Mouse (Mus musculus) monocyte, adult 2 months (primary cell): Measurements from ENCODE around the gene Nckap5l.

Experiments
- DNase-seq, 2 experiments: peaks; one replicate each; pipeline ENCODE4 v3.0.0; 2022; ENCODE audit warnings: low spot score in 2 of 2, low read depth in 1 of 2

Nckap5l gene

GRCm38 (mm10) chr15:99431504-99431903, 26.0 kb downstream of the Nckap5l start:
- no peak for DNase-seq

- no peak for DNase-seq
Observed at GRCm38 (mm10) chr15:99431063-99431462, 26.5 kb downstream of the Nckap5l start.

GRCm38 (mm10) chr15:99430394-99430793, 27.2 kb downstream of the Nckap5l start:
- DNase-seq, result no peak

- no peak for DNase-seq
Observed at GRCm38 (mm10) chr15:99423884-99424283, 33.7 kb downstream of the Nckap5l start.

- no peak for DNase-seq
Observed at GRCm38 (mm10) chr15:99423131-99423530, 34.4 kb downstream of the Nckap5l start.

- no peak for DNase-seq
Observed at GRCm38 (mm10) chr15:99422551-99422950, 35.0 kb downstream of the Nckap5l start.

GRCm38 (mm10) chr15:99421676-99422075, 35.9 kb downstream of the Nckap5l start:
- DNase-seq, result no peak

- no peak for DNase-seq
Observed at GRCm38 (mm10) chr15:99421152-99421551, 36.4 kb downstream of the Nckap5l start.

GRCm38 (mm10) chr15:99420521-99421014, 37.0 kb downstream of the Nckap5l start:
- no peak for DNase-seq

- DNase-seq, result no peak
Observed at GRCm38 (mm10) chr15:99420101-99420500, 37.4 kb downstream of the Nckap5l start.

GRCm38 (mm10) chr15:99417692-99418271, 39.8 kb downstream of the Nckap5l start:
- DNase-seq, result no peak

GRCm38 (mm10) chr15:99416957-99417356, 40.6 kb downstream of the Nckap5l start:
- DNase-seq, result no peak

GRCm38 (mm10) chr15:99416348-99416882, 41.1 kb downstream of the Nckap5l start:
- DNase-seq, result peak; percentile 57 to 72

GRCm38 (mm10) chr15:99415793-99416192, 41.8 kb downstream of the Nckap5l start:
- peak in 1 of 2 experiments; percentile 44 for DNase-seq

- DNase-seq, result no peak
Observed at GRCm38 (mm10) chr15:99411747-99412146, 45.8 kb downstream of the Nckap5l start.

GRCm38 (mm10) chr15:99408845-99409244, 48.7 kb downstream of the Nckap5l start:
- DNase-seq, result no peak

GRCm38 (mm10) chr15:99406986-99407570, 50.5 kb downstream of the Nckap5l start:
- no peak for DNase-seq

GRCm38 (mm10) chr15:99405150-99405549, 52.4 kb downstream of the Nckap5l start:
- DNase-seq, result no peak

- DNase-seq, result no peak
Observed at GRCm38 (mm10) chr15:99403159-99403889, 54.2 kb downstream of the Nckap5l start.

- no peak for DNase-seq
Observed at GRCm38 (mm10) chr15:99400602-99401001, 56.9 kb downstream of the Nckap5l start.

- no peak for DNase-seq
Observed at GRCm38 (mm10) chr15:99399503-99400245, 57.9 kb downstream of the Nckap5l start.
